Mouse (Mus musculus) cerebellum, adult 2 months (tissue): Measurements from ENCODE around the gene Bckdhb.

Experiments
- CTCF ChIP-seq: fragments of 200-500 bp; IDR thresholded peaks from 2 replicates; pipeline ENCODE4 v1.5.1; 2011; ENCODE audit warnings: low read depth, mild to moderate bottlenecking, control low read depth, low read length, moderate library complexity, borderline replicate concordance; ENCODE audit not compliant: insufficient read depth
- POLR2A ChIP-seq: fragments of 200-500 bp; IDR thresholded peaks from 2 replicates; pipeline ENCODE4 v1.6.1; 2011; ENCODE audit warnings: low read length, control low read depth, borderline replicate concordance; ENCODE audit not compliant: insufficient read depth

- TF ChIP-seq CTCF (no peak), POLR2A (no peak)
Measured at GRCm38 (mm10) chr9:84070740-84071139, 145.8 kb downstream of the Bckdhb start.
